Mouse (Mus musculus) liver, embryonic 14.5 days (tissue): ENCODE results near the gene Ces3a.

Experiments
- CTCF ChIP-seq: IDR thresholded peaks from 2 replicates; pipeline ENCODE4 v1.5.1; 2016; ENCODE audit warnings: antibody characterized with exemption, low read depth, control low read depth
- EP300 ChIP-seq: IDR thresholded peaks from 2 replicates; pipeline ENCODE4 v1.6.1; 2016; ENCODE audit warnings: antibody characterized with exemption, low read depth

DNA sequence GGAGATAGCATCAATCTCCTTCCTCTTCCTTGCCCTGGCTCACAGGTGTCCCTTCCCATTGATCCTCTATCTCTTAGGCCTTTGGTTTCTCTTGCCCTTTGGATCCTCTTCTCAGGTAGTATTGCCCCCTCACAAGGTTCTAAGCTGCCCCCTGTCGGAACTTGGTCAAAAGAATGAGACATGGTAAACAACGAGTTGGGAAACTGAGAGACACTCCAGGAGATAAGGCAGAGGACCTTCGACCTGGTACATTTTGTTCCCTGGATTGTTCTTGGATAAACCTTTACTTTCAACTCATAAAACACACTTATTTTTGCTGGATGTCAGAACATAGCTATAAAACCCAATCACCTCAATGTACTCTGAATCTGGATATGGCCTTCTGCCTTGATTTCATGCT is 55.8 kb downstream of the Ces3a start:
- no peak for TF ChIP-seq CTCF
- no peak for TF ChIP-seq EP300
